In the genomic region with DNA sequence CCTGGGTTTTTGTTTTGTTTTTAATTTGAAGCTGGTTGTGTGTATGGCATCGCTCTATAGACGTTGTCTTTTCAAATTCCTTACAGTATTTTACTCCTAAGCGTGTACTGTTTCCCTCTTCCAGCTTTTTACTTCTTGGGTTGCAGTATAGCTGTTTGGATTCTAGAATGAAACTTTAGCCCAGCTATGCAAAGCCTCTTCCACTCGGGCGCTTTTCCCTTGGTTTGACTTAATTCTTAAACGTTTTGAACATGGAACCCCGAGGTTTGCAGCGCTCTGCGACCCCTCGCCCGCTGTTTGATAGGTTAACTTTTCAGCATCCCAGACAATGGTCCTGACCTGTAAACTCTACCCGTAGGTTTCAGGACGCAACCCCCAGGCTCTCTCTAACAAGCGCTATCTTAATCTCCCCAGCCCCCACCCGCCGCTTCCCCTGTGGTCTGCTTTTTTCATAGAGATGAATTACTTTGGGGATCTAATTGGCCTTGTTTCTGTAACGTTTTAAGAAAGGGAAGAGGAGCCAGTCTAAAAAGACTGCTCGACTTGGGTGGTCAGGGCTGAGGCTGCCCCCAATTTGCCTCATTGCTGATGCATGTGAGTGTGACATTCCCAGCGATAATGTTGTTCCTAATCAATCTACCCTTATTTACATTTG, we compare ENCODE assay signal across 8 mouse cellular contexts. TPM values are rescaled to one million over a fixed set of nuclear protein-coding genes. Genes with fewer than 3 reads are reported as not detected.
DNase-seq lines count a peak whose midpoint lies in the region; ATAC-seq and TF ChIP-seq lines count a peak whose summit lies in the region.

No protein-coding gene starts in this region.

- H3K4me1 ChIP-seq in kidney, postnatal 0 days (replicated peaks; ENCODE audit: insufficient read depth, low read length), result no peaks in the 10 kb centered on the region; the same call in 1 of the 2 replicates
- H3K4me1 ChIP-seq in intestine, embryonic 15.5 days (replicated peaks), result peaks cover 10% of the 10 kb centered on the region; the same call in 1 of the 2 replicates
- peaks cover 21% of the 10 kb centered on the region for H3K4me1 ChIP-seq in neural tube, embryonic 11.5 days (ENCODE audit: control insufficient read depth, insufficient read depth, low read length)

- WGBS in kidney, postnatal 0 days, result 14% methylated on average over 19 of the region's 19 CpGs
- 13% methylated on average over 19 of the region's 19 CpGs for WGBS in intestine, embryonic 15.5 days
- WGBS in neural tube, embryonic 11.5 days, result 2% methylated on average over 19 of the region's 19 CpGs

- peak overlapping the region; percentile 97 for H3K4me2 ChIP-seq in kidney, postnatal 0 days (ENCODE audit: low read length)
- peak overlapping the region; percentile 87 for H3K4me2 ChIP-seq in intestine, embryonic 15.5 days (replicated peaks)
- H3K4me2 ChIP-seq in neural tube, embryonic 11.5 days (ENCODE audit: low read depth), result peak overlapping the region; percentile 94

- H3K9ac ChIP-seq in kidney, postnatal 0 days (ENCODE audit: low read depth, low read length), result 0 out of 2 replicates have a peak overlapping the region, but pooled peaks have one; percentile 28
- H3K9ac ChIP-seq in intestine, embryonic 15.5 days, result peak overlapping the region; percentile 73
- no peak overlapping the region for H3K9ac ChIP-seq in neural tube, embryonic 11.5 days (ENCODE audit: low read length)

- no peaks in the 10 kb centered on the region for H3K36me3 ChIP-seq in kidney, postnatal 0 days (ENCODE audit: insufficient read depth, low read length)
- H3K36me3 ChIP-seq in intestine, embryonic 15.5 days, result no peaks in the 10 kb centered on the region
- H3K36me3 ChIP-seq in neural tube, embryonic 11.5 days (ENCODE audit: control insufficient read depth, insufficient read depth, low read length), result no peaks in the 10 kb centered on the region; the same call in 1 of the 2 replicates

- TF ChIP-seq CTCF in kidney, postnatal 0 days (IDR thresholded peaks at IDR 0.05; ENCODE audit: low read depth), result no peak

- ATAC-seq in kidney, postnatal 0 days (replicated peaks; ENCODE audit: low FRiP score, low read depth), result no peak
- no peak for ATAC-seq in intestine, embryonic 15.5 days
- ATAC-seq in neural tube, embryonic 11.5 days (ENCODE audit: insufficient read depth, low FRiP score, low TSS enrichment), result no peak

- H3K4me3 ChIP-seq in kidney, postnatal 0 days (replicated peaks; ENCODE audit: low read depth, low read length), result peak overlapping the region; percentile 99
- H3K4me3 ChIP-seq in intestine, embryonic 15.5 days (replicated peaks), result peak overlapping the region; percentile 93
- peak overlapping the region; percentile 72 for H3K4me3 ChIP-seq in neural tube, embryonic 11.5 days (ENCODE audit: low read depth, low read length)

- H3K27ac ChIP-seq in kidney, postnatal 0 days, result peak overlapping the region; percentile 84; the same call in 1 of the 2 replicates
- H3K27ac ChIP-seq in intestine, embryonic 15.5 days, result peak overlapping the region; percentile 95
- no peak overlapping the region for H3K27ac ChIP-seq in neural tube, embryonic 11.5 days (ENCODE audit: low read depth, low read length)

- no peaks in the 10 kb centered on the region for H3K9me3 ChIP-seq in kidney, postnatal 0 days (replicated peaks; ENCODE audit: low read length)
- no peaks in the 10 kb centered on the region for H3K9me3 ChIP-seq in intestine, embryonic 15.5 days
- no peaks in the 10 kb centered on the region for H3K9me3 ChIP-seq in neural tube, embryonic 11.5 days (ENCODE audit: control insufficient read depth, low read length)

- no peaks in the 10 kb centered on the region for H3K27me3 ChIP-seq in kidney, postnatal 0 days (ENCODE audit: insufficient read depth, low read length)
- H3K27me3 ChIP-seq in intestine, embryonic 15.5 days (replicated peaks), result peaks cover 10% of the 10 kb centered on the region; the same call in 1 of the 2 replicates
- H3K27me3 ChIP-seq in neural tube, embryonic 11.5 days (ENCODE audit: control insufficient read depth, insufficient read depth, low read length), result peaks cover 6% of the 10 kb centered on the region

- DNase-seq in kidney, postnatal 0 days (ENCODE audit: low spot score), result no peak
- DNase-seq in kidney, postnatal 14 days, result no peak
- DNase-seq in embryo, embryonic 9.5 days (ENCODE audit: extremely low spot score), result peak; percentile 72
- peak; percentile 54 for DNase-seq in neural tube, embryonic 11.5 days (ENCODE audit: low spot score)
- DNase-seq in right cerebral cortex, adult 18-20 months, result no peak
- no peak for DNase-seq in left cerebral cortex, adult 11 months (ENCODE audit: low spot score)
- no peak for DNase-seq in kidney, postnatal 36 days

RNA-seq across cellular contexts. Expression of gene Ptch1, which starts 4.5 kb away (rescaled TPM):
- 10.7 and 12.2 TPM in 2 replicates for polyA plus RNA-seq in kidney, postnatal 0 days (2015; fragmentation: Nextera tagmentation; extraction: Ambion mirVana)
- polyA plus RNA-seq in intestine, embryonic 15.5 days (2015; fragmentation: Nextera tagmentation; extraction: Ambion mirVana), result 30.5 and 34.1 TPM in 2 replicates
- polyA plus RNA-seq in neural tube, embryonic 11.5 days (2014; fragmentation: Nextera tagmentation; extraction: Ambion mirVana), result 22.8 and 24.2 TPM in 2 replicates

Comparison
In these comparisons a context has a peak if more than half of its experiments do, and no peak if none do; other contexts are left out.
1. DNase-seq: peak in embryo, embryonic 9.5 days (single experiment) and neural tube, embryonic 11.5 days (single experiment); none in kidney, postnatal 0 days (single experiment), kidney, postnatal 14 days (single experiment), right cerebral cortex, adult 18-20 months (single experiment), left cerebral cortex, adult 11 months (single experiment) and kidney, postnatal 36 days (0 of 2).
2. Peak in every context shown above with its lines, with median percentiles within 50 percentile points of each other: H3K4me2 ChIP-seq and H3K4me3 ChIP-seq.